Mouse (Mus musculus) limb, embryonic 14.5 days (tissue): ENCODE results near the gene Adprm. TPM values are rescaled to one million over a fixed set of nuclear protein-coding genes. Genes with fewer than 3 reads are reported as not detected.

Source experiments
- ATAC-seq: fragments of 200-750 bp; cut with Nextera tagmentation; 2 replicates; pipeline ENCODE4 v1.8.0; 2017; ENCODE audit warnings: low read depth, moderate number of reproducible peaks, moderate TSS enrichment; ENCODE audit not compliant: low FRiP score
- DNase-seq: peaks from one replicate; pipeline ENCODE4 v3.0.0-alpha.2; 2015; ENCODE audit warnings: low spot score
- H3K27ac ChIP-seq: fragments of 300-500 bp; sonication (generic); replicated peaks from 2 replicates; pipeline ENCODE4 v1.5.1; 2014; ENCODE audit warnings: low read depth, mild to moderate bottlenecking, low read length, moderate library complexity, mixed read lengths
- H3K27me3 ChIP-seq: fragments of 300-500 bp; sonication (generic); 2 replicates; pipeline ENCODE4 v1.6.1; 2014; ENCODE audit warnings: low read length, mixed read lengths; ENCODE audit not compliant: control insufficient read depth, insufficient read depth
- H3K36me3 ChIP-seq: fragments of 300-500 bp; sonication (generic); 2 replicates; pipeline ENCODE4 v1.6.1; 2014; ENCODE audit warnings: mild to moderate bottlenecking, low read length, moderate library complexity, mixed read lengths; ENCODE audit not compliant: control insufficient read depth, insufficient read depth
- H3K4me1 ChIP-seq: fragments of 300-500 bp; sonication (generic); 2 replicates; pipeline ENCODE4 v1.6.1; 2014; ENCODE audit warnings: antibody characterized with exemption, low read length, mixed read lengths; ENCODE audit not compliant: control insufficient read depth, insufficient read depth
- H3K4me2 ChIP-seq: fragments of 300-500 bp; sonication (generic); replicated peaks from 2 replicates; pipeline ENCODE4 v1.6.1; 2014; ENCODE audit warnings: low read depth, mild to moderate bottlenecking, low read length, moderate library complexity; ENCODE audit not compliant: severe bottlenecking
- H3K4me3 ChIP-seq: fragments of 300-500 bp; sonication (generic); replicated peaks from 2 replicates; pipeline ENCODE4 v1.5.1; 2014; ENCODE audit warnings: low read length
- H3K9ac ChIP-seq: fragments of 300-500 bp; sonication (generic); 2 replicates; pipeline ENCODE4 v1.6.1; 2014; ENCODE audit warnings: mild to moderate bottlenecking, low read depth, low read length, moderate library complexity; ENCODE audit not compliant: severe bottlenecking
- H3K9me3 ChIP-seq: fragments of 300-500 bp; sonication (generic); 2 replicates; pipeline ENCODE4 v1.6.1; 2016; ENCODE audit warnings: low read length; ENCODE audit not compliant: control insufficient read depth
- POLR2A ChIP-seq: fragments of 200-500 bp; IDR thresholded peaks from 2 replicates; pipeline ENCODE4 v1.8.0; 2012; ENCODE audit warnings: inconsistent platforms, mild to moderate bottlenecking, moderate library complexity, borderline replicate concordance; ENCODE audit not compliant: insufficient read depth, insufficient read length; ENCODE audit errors: extremely low read depth
- WGBS: fragments of 180-500 bp; shearing (Covaris S2); extraction: QIAGEN DNeasy Blood & Tissue Kit; methylation state at CpG from one replicate; pipeline ENCODE4 v1.1.7; 2014; 5-methylcytosine and 5-hydroxymethylcytosine counted together
- polyA plus RNA-seq, 2 experiments: library from polyadenylated mRNA; depleted of rRNA in 1 of 2; stranded (reverse) in 1 of 2; unstranded in 1 of 2; fragments of >200 nt; fragmentation: Nextera tagmentation in 1 of 2; extraction: Ambion mirVana in 1 of 2; gene quantifications; 2 replicates each; pipeline versions ENCODE4 v1.2.1 to v1.2.3; 2012 to 2014

Gene Adprm
- polyA plus RNA-seq, 2 experiments: 34.0 to 38.1 TPM

- ATAC-seq (no peak), DNase-seq (no peak)
- H3K4me2 ChIP-seq: no peak overlapping the region
- no peak overlapping the region for H3K9ac ChIP-seq
- no peaks in the 10 kb centered on the region for H3K27me3 ChIP-seq
- no peak for TF ChIP-seq POLR2A
- H3K36me3 ChIP-seq: peaks cover 8% of the 10 kb centered on the region
- H3K27ac ChIP-seq: no peak overlapping the region
- no peaks in the 10 kb centered on the region for H3K9me3 ChIP-seq
- 89% methylated on average over 3 of the region's 3 CpGs for WGBS
- no peak overlapping the region for H3K4me3 ChIP-seq
- H3K4me1 ChIP-seq: peaks cover 10% of the 10 kb centered on the region
Observed at GRCm38 (mm10) chr11:67049256-67049655, 3.1 kb downstream of the Adprm start.

GRCm38 (mm10) chr11:67048496-67048895 is 3.9 kb downstream of the Adprm start:
- ATAC-seq (no peak), DNase-seq (no peak)
- H3K4me3 ChIP-seq: no peak overlapping the region
- no peak overlapping the region for H3K9ac ChIP-seq
- TF ChIP-seq POLR2A: no peak
- 87% methylated on average over 8 of the region's 8 CpGs for WGBS
- H3K27me3 ChIP-seq: no peaks in the 10 kb centered on the region
- H3K27ac ChIP-seq: no peak overlapping the region
- no peak overlapping the region for H3K4me2 ChIP-seq
- H3K4me1 ChIP-seq: peaks cover 7% of the 10 kb centered on the region
- H3K9me3 ChIP-seq: no peaks in the 10 kb centered on the region
- peaks cover 11% of the 10 kb centered on the region for H3K36me3 ChIP-seq

- DNase-seq: no peak
- no peak overlapping the region for H3K27ac ChIP-seq
- no peak overlapping the region for H3K9ac ChIP-seq
- H3K4me1 ChIP-seq: 0 out of 2 replicates have a peak, but pooled peaks cover 3% of the 10 kb centered on the region
- H3K4me3 ChIP-seq: no peak overlapping the region
- WGBS: 90% methylated on average over 5 of the region's 5 CpGs
- H3K4me2 ChIP-seq: no peak overlapping the region
- peaks cover 13% of the 10 kb centered on the region for H3K36me3 ChIP-seq
- H3K9me3 ChIP-seq: no peaks in the 10 kb centered on the region
- no peak for ATAC-seq
- H3K27me3 ChIP-seq: no peaks in the 10 kb centered on the region
- no peak for TF ChIP-seq POLR2A
Observed at GRCm38 (mm10) chr11:67047199-67047598, 5.2 kb downstream of the Adprm start.

GRCm38 (mm10) chr11:67044959-67045358 is 7.4 kb downstream of the Adprm start:
- no peaks in the 10 kb centered on the region for H3K4me1 ChIP-seq
- H3K4me2 ChIP-seq: no peak overlapping the region
- no peak overlapping the region for H3K4me3 ChIP-seq
- H3K9ac ChIP-seq: no peak overlapping the region
- WGBS: 88% methylated on average over 6 of the region's 6 CpGs
- DNase-seq (no peak), ATAC-seq (no peak)
- TF ChIP-seq POLR2A: no peak
- H3K27ac ChIP-seq: no peak overlapping the region
- H3K9me3 ChIP-seq: no peaks in the 10 kb centered on the region
- no peaks in the 10 kb centered on the region for H3K27me3 ChIP-seq
- H3K36me3 ChIP-seq: peaks cover 34% of the 10 kb centered on the region

- Histone ChIP-seq H3K27ac (no peak overlapping the region), H3K4me1 (no peaks in the 10 kb centered on the region), H3K27me3 (no peaks in the 10 kb centered on the region), H3K9ac (no peak overlapping the region), H3K4me3 (no peak overlapping the region), H3K4me2 (no peak overlapping the region), H3K9me3 (no peaks in the 10 kb centered on the region), H3K36me3 (peaks cover 54% of the 10 kb centered on the region)
- ATAC-seq: no peak
- no peak for TF ChIP-seq POLR2A
- no peak for DNase-seq
- 50% methylated on average over 8 of the region's 8 CpGs for WGBS
Observed at GRCm38 (mm10) chr11:67043007-67043406, 9.4 kb downstream of the Adprm start.

GRCm38 (mm10) chr11:67040483-67040882 is 11.9 kb downstream of the Adprm start:
- no peak overlapping the region for H3K4me3 ChIP-seq
- H3K36me3 ChIP-seq: peaks cover 63% of the 10 kb centered on the region
- no peak for DNase-seq
- H3K9ac ChIP-seq: no peak overlapping the region
- no peaks in the 10 kb centered on the region for H3K4me1 ChIP-seq
- TF ChIP-seq POLR2A: no peak
- H3K27me3 ChIP-seq: no peaks in the 10 kb centered on the region
- no peak for ATAC-seq
- 96% methylated on average over 6 of the region's 6 CpGs for WGBS
- no peak overlapping the region for H3K4me2 ChIP-seq
- no peaks in the 10 kb centered on the region for H3K9me3 ChIP-seq
- no peak overlapping the region for H3K27ac ChIP-seq
